Mouse (Mus musculus): ENCODE results near the gene Nav2. TPM values are rescaled to one million over a fixed set of nuclear protein-coding genes. Genes with fewer than 3 reads are reported as not detected.

Gene Nav2
- polyA plus RNA-seq, 1 experiment from 2014 or later, result 2.2 TPM

Other genes starting within 250 kb of the Nav2 start
- gene Zdhhc13, start 119.7 kb upstream of the Nav2 start, polyA plus RNA-seq (2015; fragmentation: Nextera tagmentation; extraction: Ambion mirVana), result 10.8 and 11.2 TPM in 2 replicates
- gene Csrp3, start 60.7 kb upstream of the Nav2 start, polyA plus RNA-seq (2015; fragmentation: Nextera tagmentation; extraction: Ambion mirVana), result 4.5 and 6.9 TPM in 2 replicates
- gene E2f8, start 27.1 kb upstream of the Nav2 start, polyA plus RNA-seq (2015; fragmentation: Nextera tagmentation; extraction: Ambion mirVana), result 32.5 and 33.5 TPM in 2 replicates